Mouse (Mus musculus) bone marrow, adult 2 months (tissue): ENCODE results near the gene Otulin. TPM values are rescaled to one million over a fixed set of nuclear protein-coding genes. Genes with fewer than 3 reads are reported as not detected.

ENCODE experiments used
- H3K27ac ChIP-seq: fragments of 200-500 bp; 2 replicates; pipeline ENCODE4 v1.5.1; 2012; ENCODE audit warnings: low read depth, mild to moderate bottlenecking, control low read depth, inconsistent platforms, low read length; ENCODE audit not compliant: control insufficient read depth, poor library complexity, insufficient read depth
- H3K4me1 ChIP-seq: fragments of 200-500 bp; 2 replicates; pipeline ENCODE4 v1.6.1; 2011; ENCODE audit warnings: low read length; ENCODE audit not compliant: control insufficient read depth, insufficient read depth
- H3K4me3 ChIP-seq: fragments of 200-500 bp; replicated peaks from 2 replicates; pipeline ENCODE3; 2011; ENCODE audit warnings: mild to moderate bottlenecking, low read depth, low read length, control low read depth; ENCODE audit not compliant: control insufficient read depth
- CTCF ChIP-seq: fragments of 200-500 bp; IDR thresholded peaks from 2 replicates; pipeline ENCODE4 v1.5.1; 2011; ENCODE audit warnings: low read length, control low read depth; ENCODE audit not compliant: control insufficient read depth, insufficient read depth
- POLR2A ChIP-seq: fragments of 200-500 bp; IDR thresholded peaks from 2 replicates; pipeline ENCODE4 v1.6.1; 2011; ENCODE audit warnings: low read depth, mild to moderate bottlenecking, control low read depth, low read length, borderline replicate concordance; ENCODE audit not compliant: control insufficient read depth
- WGBS: fragments of 180-500 bp; shearing (Covaris S2); methylation state at CpG from one replicate; pipeline ENCODE4 v1.1.7; 2018; 5-methylcytosine and 5-hydroxymethylcytosine counted together
- polyA plus RNA-seq: library from polyadenylated mRNA; stranded (reverse); fragments of >200 nt; gene quantifications from 2 replicates; pipeline ENCODE4 v1.2.4, GENCODE M21; 2011; ENCODE audit warnings: low replicate concordance; ENCODE audit not compliant: missing spikeins, insufficient read depth, insufficient read length

Otulin gene
- polyA plus RNA-seq, 1 experiment: 40.7 TPM

DNA sequence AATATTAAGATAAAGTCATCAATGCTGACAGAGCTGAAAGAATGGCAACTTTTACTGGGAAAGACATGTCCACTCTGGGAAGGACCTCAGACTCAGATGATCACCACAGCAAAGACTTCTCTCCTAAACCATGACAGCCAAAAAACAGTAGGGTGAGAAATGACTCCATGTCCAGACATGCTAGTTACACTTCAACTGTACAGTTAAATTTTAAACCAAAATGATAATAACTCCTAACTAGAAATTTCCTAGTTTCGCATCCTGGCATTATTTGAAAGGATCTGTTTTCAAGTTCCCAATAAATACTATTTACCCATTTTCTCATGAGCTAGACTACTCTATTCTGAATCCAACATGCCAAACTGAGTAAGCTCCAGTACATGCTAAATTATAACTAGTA lies 4.2 kb downstream of the Otulin start:
- TF ChIP-seq CTCF: no peak
- TF ChIP-seq POLR2A: no peak
- Histone ChIP-seq H3K27ac (no peak overlapping the region), H3K4me1 (peaks cover 17% of the 10 kb centered on the region; the same call in 1 of the 2 replicates), H3K4me3 (no peak overlapping the region)
- WGBS: 92% methylated on average over 1 of the region's 1 CpGs

DNA sequence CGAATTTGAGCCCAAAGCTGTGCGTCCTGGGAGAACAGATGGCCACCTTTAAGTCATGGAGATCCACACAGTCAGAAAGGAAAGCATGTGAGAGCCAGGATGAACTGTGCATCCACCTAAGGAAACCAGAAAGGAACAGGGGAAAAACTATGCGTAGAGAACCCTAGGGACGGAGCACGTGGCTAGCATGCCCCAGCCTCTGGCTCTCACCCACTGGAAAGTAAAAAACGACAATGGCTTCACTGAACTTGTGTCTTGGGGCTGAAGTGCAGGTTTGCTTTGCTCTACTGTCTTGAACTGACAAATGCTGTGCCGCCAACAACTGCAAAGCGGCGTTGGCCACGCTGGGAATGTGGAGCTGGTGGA lies 4.6 kb downstream of the Otulin start:
- WGBS: 75% methylated on average over 10 of the region's 10 CpGs
- TF ChIP-seq POLR2A: no peak
- TF ChIP-seq CTCF: no peak
- Histone ChIP-seq H3K27ac (peak overlapping the region; percentile 42; the same call in 1 of the 2 replicates), H3K4me3 (no peak overlapping the region), H3K4me1 (peaks cover 17% of the 10 kb centered on the region; the same call in 1 of the 2 replicates)

DNA sequence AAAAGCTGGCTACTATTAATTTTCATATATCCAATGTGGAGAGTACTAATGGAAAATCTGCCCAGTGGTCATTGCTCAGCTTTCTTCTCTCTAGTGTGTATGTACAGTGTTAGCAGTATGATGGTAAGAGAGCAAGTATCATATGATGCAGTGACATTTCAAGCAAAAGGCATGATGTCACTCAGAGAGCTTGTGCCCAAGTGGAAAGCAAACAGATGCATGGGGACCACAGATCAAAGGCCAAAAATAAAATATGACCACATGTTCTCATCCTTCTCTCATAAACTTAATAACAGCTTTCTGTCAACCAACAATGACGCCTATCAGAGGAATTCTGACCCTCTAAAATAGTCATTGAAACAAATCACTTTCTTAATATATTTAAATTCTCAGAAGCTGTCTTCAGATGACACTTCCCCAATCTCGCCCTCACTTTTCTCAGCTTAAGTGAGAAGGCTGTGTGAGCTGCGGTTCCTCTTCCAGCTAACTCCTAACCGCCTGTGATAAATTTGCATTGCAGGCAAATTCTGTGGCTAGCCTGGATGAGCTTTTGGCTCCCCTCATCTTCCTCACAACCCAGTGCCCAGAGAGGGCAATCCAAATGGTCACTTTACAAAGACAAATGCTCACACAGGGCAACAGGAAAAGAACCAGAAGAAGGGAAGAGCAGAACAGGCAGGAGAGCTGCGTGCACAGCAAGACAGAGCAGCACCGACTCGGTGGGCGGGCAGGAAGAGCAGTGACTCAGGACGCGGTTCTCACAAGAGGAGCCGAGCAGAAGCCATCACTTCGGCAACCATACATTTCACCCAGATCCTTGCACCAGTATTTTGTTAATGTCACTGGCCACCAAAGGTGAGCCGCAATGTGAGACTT lies 5.2 kb downstream of the Otulin start:
- H3K27ac ChIP-seq: peak overlapping the region; percentile 42
- 11% methylated on average over 13 of the region's 13 CpGs for WGBS
- no peak overlapping the region for H3K4me3 ChIP-seq
- peaks cover 17% of the 10 kb centered on the region; the same call in 1 of the 2 replicates for H3K4me1 ChIP-seq
- TF ChIP-seq CTCF (no peak), POLR2A (no peak)

DNA sequence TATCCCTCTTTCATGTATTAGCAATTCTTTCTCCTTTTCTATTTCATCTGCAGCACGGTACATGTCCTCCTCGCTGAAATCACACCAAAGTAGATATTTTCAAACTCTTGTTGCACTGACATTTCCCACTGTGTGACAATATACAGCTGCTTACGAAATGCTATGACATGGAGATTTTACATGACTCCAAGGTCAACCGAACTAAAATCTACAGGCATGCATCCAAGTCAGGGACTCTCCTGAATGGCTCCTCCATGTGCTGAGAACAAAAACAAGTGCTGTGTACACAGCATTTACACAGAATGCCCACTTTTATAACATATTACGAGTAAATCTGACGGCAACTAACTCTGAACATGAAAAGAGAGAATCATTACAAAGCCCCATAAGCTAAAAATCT lies 7.2 kb downstream of the Otulin start:
- Histone ChIP-seq H3K4me3 (no peak overlapping the region), H3K27ac (no peak overlapping the region), H3K4me1 (peaks cover 15% of the 10 kb centered on the region; the same call in 1 of the 2 replicates)
- 83% methylated on average over 6 of the region's 6 CpGs for WGBS
- TF ChIP-seq POLR2A (no peak), CTCF (no peak)

DNA sequence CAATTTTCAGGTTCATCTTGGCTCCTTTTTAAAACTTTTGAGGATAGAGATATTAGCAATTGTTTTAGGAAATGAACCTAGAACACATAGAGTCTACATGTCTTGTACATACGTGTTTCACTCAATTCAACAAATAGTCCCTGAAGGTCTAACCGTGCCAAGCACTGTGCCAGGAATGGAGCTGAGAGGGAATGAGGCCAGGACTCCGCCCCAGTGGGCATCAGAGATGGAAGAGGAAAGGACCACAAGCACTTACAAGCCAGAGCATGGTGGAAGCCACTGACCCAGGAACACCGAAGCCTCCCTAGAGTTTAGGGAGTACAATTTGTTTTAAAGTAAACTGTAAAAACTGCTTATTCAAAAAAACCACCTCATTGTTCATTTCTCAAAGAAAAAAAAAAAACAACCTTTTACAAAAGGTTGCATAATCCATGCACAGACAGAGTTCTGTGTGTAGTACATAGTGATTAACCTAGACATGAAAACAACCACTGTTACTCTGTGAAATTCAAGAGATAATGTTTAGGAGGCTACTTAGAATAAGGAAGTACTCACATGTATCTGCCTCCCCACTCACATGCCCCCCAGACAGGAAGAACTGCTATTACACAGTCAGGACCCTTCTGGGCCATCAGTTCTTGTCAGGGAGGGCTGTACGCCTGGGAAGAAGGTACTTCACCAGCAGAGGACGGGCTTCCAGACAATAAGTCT lies 9.9 kb downstream of the Otulin start:
- H3K4me3 ChIP-seq: no peak overlapping the region
- WGBS: 70% methylated on average over 6 of the region's 6 CpGs
- H3K27ac ChIP-seq: no peak overlapping the region
- peaks cover 2% of the 10 kb centered on the region; the same call in 1 of the 2 replicates for H3K4me1 ChIP-seq
- no peak for TF ChIP-seq POLR2A
- no peak for TF ChIP-seq CTCF

DNA sequence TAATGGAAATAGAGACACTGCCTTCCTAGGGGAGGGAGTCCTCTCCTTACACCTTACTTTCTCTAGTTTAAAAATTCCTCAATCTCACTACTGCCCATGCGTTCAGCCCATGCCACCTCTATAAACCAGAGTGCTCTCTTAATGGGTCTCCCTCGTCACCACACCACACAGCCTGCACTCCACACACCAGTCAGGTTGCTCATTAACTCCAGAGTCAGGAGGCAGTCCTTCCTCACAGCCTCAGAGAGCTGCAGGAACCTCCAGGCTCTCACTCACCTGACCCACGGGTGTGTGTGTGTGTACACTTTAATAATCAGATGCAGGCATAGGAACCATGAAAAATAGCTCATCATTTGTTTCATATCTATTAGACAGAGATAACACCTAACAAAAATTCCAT lies 10.8 kb downstream of the Otulin start:
- no peak overlapping the region for H3K27ac ChIP-seq
- 73% methylated on average over 3 of the region's 3 CpGs for WGBS
- TF ChIP-seq CTCF (no peak), POLR2A (no peak)
- H3K4me1 ChIP-seq: peaks cover 2% of the 10 kb centered on the region; the same call in 1 of the 2 replicates
- H3K4me3 ChIP-seq: no peak overlapping the region

DNA sequence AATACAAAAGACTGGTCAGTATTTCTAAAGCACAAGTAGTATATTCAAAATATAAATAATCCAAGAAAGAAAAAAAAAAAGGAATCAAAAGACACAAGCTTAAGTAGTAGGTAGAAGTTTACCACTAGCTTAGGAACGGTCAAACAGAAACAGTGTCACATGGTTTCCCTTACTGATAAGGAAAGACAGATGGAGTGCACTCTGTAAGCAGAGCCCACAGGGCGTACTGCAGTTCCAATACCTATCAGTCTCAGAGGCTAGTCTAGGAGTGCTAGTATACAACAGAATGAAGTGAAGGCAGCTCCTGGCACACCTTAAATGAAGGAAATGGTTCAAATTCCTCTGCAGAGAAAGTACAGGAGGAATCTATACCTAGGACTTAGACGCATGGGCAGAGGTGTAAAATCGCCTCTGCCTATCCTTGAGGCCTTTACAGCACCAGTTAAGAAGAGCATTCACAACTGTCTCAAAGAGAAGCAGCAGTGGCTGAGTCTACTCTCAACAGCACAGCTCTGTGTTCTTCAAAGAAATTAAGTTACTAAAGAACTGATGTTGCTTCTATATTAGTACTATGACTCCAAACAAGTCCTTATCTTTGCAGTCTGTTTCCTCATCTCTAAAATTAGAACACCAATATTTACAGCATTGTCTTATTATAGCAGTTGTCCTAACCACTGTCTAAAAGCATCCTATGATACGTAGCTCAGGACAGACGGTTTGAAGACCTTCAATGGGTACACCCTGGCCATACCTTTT lies 11.5 kb downstream of the Otulin start:
- Histone ChIP-seq H3K4me1 (no peaks in the 10 kb centered on the region; the same call in 1 of the 2 replicates), H3K27ac (no peak overlapping the region), H3K4me3 (no peak overlapping the region)
- WGBS: 60% methylated on average over 6 of the region's 6 CpGs
- TF ChIP-seq POLR2A: no peak
- no peak for TF ChIP-seq CTCF
